Mouse (Mus musculus) ES-E14 (cell line): ENCODE measurements around the gene Nrtn.

ENCODE experiments used
- CHD2 ChIP-seq: IDR thresholded peaks from 2 replicates; pipeline ENCODE4 v1.6.1; 2014; ENCODE audit warnings: mild to moderate bottlenecking, low read depth, low read length, inconsistent platforms
- HCFC1 ChIP-seq: IDR thresholded peaks from 2 replicates; pipeline ENCODE4 v1.6.1; 2012; ENCODE audit warnings: low read length, inconsistent platforms, borderline replicate concordance; ENCODE audit not compliant: insufficient read depth
- MAFK ChIP-seq: IDR thresholded peaks from 2 replicates; pipeline ENCODE4 v1.6.1; 2014; ENCODE audit warnings: mild to moderate bottlenecking, low read depth, low read length, inconsistent platforms; ENCODE audit not compliant: insufficient read depth
- ZC3H11A ChIP-seq: IDR thresholded peaks from 2 replicates; pipeline ENCODE4 v1.6.1; 2012; ENCODE audit warnings: low read depth, mild to moderate bottlenecking, inconsistent platforms, low read length, borderline replicate concordance

DNA sequence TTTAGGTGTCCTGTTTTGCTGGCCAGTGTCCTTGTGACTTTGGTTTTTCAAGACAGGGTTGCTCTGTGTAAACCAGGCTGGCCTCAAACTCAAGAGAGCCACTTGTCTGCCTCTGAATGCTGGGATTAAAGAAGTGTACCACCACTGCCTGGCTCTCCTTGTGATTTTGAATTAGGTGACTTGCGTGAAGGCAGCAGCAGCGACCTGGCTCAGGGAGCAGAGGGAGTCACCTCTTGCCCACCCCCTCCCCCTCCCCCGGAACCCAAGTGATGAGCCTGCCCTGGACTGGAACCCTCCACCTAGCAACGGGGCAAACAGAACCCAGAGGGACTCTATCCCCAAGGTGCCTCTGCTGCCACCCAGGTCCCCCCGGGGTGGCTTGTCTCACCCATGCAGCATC is 12.6 kb upstream of the Nrtn start, which contains the start of gene Prr22:
- no peak for TF ChIP-seq CHD2
- no peak for TF ChIP-seq MAFK
- no peak for TF ChIP-seq HCFC1
- TF ChIP-seq ZC3H11A = no peak
